Mouse (Mus musculus) liver, embryonic 14.5 days (tissue): Measurements from ENCODE around the gene Cdc27.

Experiments
- CTCF ChIP-seq: IDR thresholded peaks from 2 replicates; pipeline ENCODE4 v1.5.1; 2016; ENCODE audit warnings: antibody characterized with exemption, low read depth, control low read depth
- EP300 ChIP-seq: IDR thresholded peaks from 2 replicates; pipeline ENCODE4 v1.6.1; 2016; ENCODE audit warnings: antibody characterized with exemption, low read depth

DNA sequence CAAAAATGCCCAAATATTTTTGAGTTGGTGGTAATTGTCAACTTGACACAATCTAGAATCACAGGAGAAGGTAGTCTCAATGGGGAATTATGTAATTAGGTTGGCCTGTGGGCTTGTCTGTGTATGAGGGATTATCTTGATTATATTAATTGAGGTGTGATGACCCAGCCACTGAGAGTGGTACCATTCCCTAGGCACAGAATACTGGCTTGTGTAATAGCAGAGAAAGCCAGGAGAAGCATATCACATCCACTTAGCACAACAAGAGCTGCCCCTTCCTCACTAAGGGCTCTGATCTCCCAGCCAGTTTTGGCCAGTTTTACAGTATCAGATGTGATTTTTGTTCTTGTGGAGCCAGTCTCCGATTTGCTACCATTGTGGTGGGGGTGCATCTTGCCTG, 39.1 kb upstream of the Cdc27 start:
- TF ChIP-seq CTCF (no peak), EP300 (no peak)
